14 mouse cellular contexts compared by ENCODE assay signal in the genomic region with DNA sequence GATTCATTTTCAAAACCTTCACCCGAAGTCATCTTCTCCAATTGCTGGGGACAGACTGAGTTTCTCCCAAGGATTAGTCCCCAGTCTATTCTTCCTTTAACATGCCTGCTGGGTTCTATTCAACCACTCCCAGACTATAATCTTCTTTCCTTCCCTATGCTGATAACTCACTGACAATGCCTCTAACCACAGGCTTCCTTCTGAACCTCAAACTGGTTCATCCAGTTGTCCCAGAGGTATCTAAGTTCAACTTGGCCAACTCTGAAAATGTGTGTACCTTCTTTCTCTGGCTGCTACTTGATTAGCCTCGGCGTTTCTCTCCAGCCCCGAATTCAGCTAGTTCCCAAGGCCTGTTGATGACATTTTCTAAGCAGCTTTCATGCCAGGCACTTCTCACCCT.
"Had no signal": no experiment of that assay in that cellular context is flagged by ENCODE, and none has a peak within 500 bp of the region (broad histone marks: within the 10 kb centered on the region; RNA-seq: fewer than 3 reads in every experiment).

No protein-coding gene starts in this region.

- H3K36me3 ChIP-seq: limb, embryonic 13.5 days; midbrain, embryonic 10.5 days; midbrain, embryonic 15.5 days; neural tube, embryonic 12.5 days had no signal

- H3K4me2 ChIP-seq: limb, embryonic 13.5 days; midbrain, embryonic 15.5 days; neural tube, embryonic 12.5 days had no signal

- DNase-seq: kidney, adult 8-10 months; kidney, postnatal 25 days; left cerebral cortex, postnatal 4 days; lung, adult 18-20 months; lung, postnatal 4 days; right cerebral cortex, postnatal 4 days; thymus, adult 18-20 months; thymus, postnatal 14 days had no signal

- H3K4me1 ChIP-seq: limb, embryonic 13.5 days; midbrain, embryonic 15.5 days; neural tube, embryonic 12.5 days had no signal

- H3K27me3 ChIP-seq: limb, embryonic 13.5 days; midbrain, embryonic 15.5 days; neural tube, embryonic 12.5 days had no signal

- H3K27ac ChIP-seq: layer of hippocampus, adult 2 months; limb, embryonic 13.5 days; liver, embryonic 14.5 days; midbrain, embryonic 10.5 days; midbrain, embryonic 15.5 days; neural tube, embryonic 12.5 days had no signal

- ATAC-seq: midbrain, embryonic 15.5 days had no signal

- H3K9ac ChIP-seq: limb, embryonic 13.5 days; liver, embryonic 14.5 days; midbrain, embryonic 15.5 days; neural tube, embryonic 12.5 days had no signal

- H3K9me3 ChIP-seq: limb, embryonic 13.5 days; midbrain, embryonic 10.5 days; midbrain, embryonic 15.5 days; neural tube, embryonic 12.5 days had no signal

- H3K4me3 ChIP-seq: layer of hippocampus, adult 2 months; limb, embryonic 13.5 days; midbrain, embryonic 10.5 days; midbrain, embryonic 15.5 days; neural tube, embryonic 12.5 days had no signal
